ENCODE assay signal across 17 mouse cellular contexts in genomic region chr5:147955671-147956070, GRCm38 (mm10). TPM values are rescaled to one million over a fixed set of nuclear protein-coding genes. Genes with fewer than 3 reads are reported as not detected.
DNase-seq lines count a peak whose midpoint lies in the region; ATAC-seq and TF ChIP-seq lines count a peak whose summit lies in the region.
"Had no signal": no experiment of that assay in that cellular context is flagged by ENCODE, and none has a peak within 500 bp of the region (broad histone marks: within the 10 kb centered on the region; RNA-seq: fewer than 3 reads in every experiment).

No protein-coding gene starts in this region.

- TF ChIP-seq CTCF in left cerebral cortex, adult 2 months (IDR thresholded peaks at IDR 0.05): no peak

- peaks cover 32% of the 10 kb centered on the region for H3K27me3 ChIP-seq in heart, embryonic 12.5 days (replicated peaks)
- H3K27me3 ChIP-seq: CH12.LX had no signal

- no peak overlapping the region for H3K4me3 ChIP-seq in heart, embryonic 12.5 days
- H3K4me3 ChIP-seq in left cerebral cortex, adult 2 months: no peak overlapping the region
- H3K4me3 ChIP-seq: embryonic facial prominence, embryonic 12.5 days; liver, embryonic 12.5 days; lung, embryonic 15.5 days had no signal

- intact Hi-C loops in left cerebral cortex, adult 2 months (cut with DNase I): no loop called here

- WGBS in heart, embryonic 12.5 days: 26% methylated on average over 5 of the region's 5 CpGs

- DNase-seq in cerebellum, adult 9-10 months: peak; percentile 46
- no peak for DNase-seq in cerebellum, postnatal 4 days (ENCODE audit: low spot score in 2 of 2)
- DNase-seq in heart, adult 18-20 months: no peak
- peak; percentile 25 to 32 for DNase-seq in left cerebral cortex, adult 18-20 months (ENCODE audit: low spot score in 2 of 2)
- no peak for DNase-seq in left cerebral cortex, adult 2 months (ENCODE audit: extremely low spot score in 1 of 2, low spot score in 2 of 2)
- DNase-seq in right cerebral cortex, postnatal 25 days: peak; percentile 14
- DNase-seq in right cerebral cortex, adult 18-20 months: no peak
- DNase-seq: adrenal gland, postnatal 10 days; cerebellum, postnatal 36 days; kidney, adult 11 months; kidney, postnatal 14 days; thymus, adult 18-20 months had no signal

- peak overlapping the region; percentile 98 for H3K4me2 ChIP-seq in heart, embryonic 12.5 days
- H3K4me2 ChIP-seq: liver, embryonic 12.5 days had no signal

- peaks cover 21% of the 10 kb centered on the region for H3K4me1 ChIP-seq in heart, embryonic 12.5 days (replicated peaks)

- H3K27ac ChIP-seq in heart, embryonic 12.5 days (ENCODE audit: poor library complexity, severe bottlenecking): no peak overlapping the region
- no peak overlapping the region; the same call in 1 of the 2 replicates for H3K27ac ChIP-seq in left cerebral cortex, adult 2 months
- H3K27ac ChIP-seq: embryonic facial prominence, embryonic 12.5 days; liver, embryonic 12.5 days; lung, embryonic 15.5 days had no signal

- no peak for ATAC-seq in heart, embryonic 12.5 days (ENCODE audit: insufficient number of reproducible peaks, low FRiP score)
- ATAC-seq: liver, embryonic 12.5 days had no signal

- no peak overlapping the region for H3K9ac ChIP-seq in heart, embryonic 12.5 days
- H3K9ac ChIP-seq: embryonic facial prominence, embryonic 12.5 days; liver, embryonic 12.5 days; lung, embryonic 15.5 days had no signal

- H3K9me3 ChIP-seq in heart, embryonic 12.5 days (replicated peaks): no peaks in the 10 kb centered on the region
- H3K9me3 ChIP-seq: embryonic facial prominence, embryonic 12.5 days; liver, embryonic 12.5 days; lung, embryonic 15.5 days had no signal

- no peaks in the 10 kb centered on the region for H3K36me3 ChIP-seq in heart, embryonic 12.5 days
- H3K36me3 ChIP-seq: embryonic facial prominence, embryonic 12.5 days; liver, embryonic 12.5 days; lung, embryonic 15.5 days had no signal

RNA-seq across cellular contexts. Expression of gene Mtus2, which starts 1.4 kb away (rescaled TPM):
- polyA plus RNA-seq in heart, embryonic 12.5 days (2016; fragmentation: Nextera tagmentation; extraction: Ambion mirVana): 103 and 104 TPM in 2 replicates
- 10 to 100 TPM; 82.2 to 93.8 TPM for total RNA-seq in heart, adult 18-20 months (2021)
- 10 to 100 TPM; 37.8 to 39.5 TPM for total RNA-seq in left cerebral cortex, adult 18-20 months (2021)
- total RNA-seq in left cerebral cortex, adult 2 months (2021): 10 to 100 TPM; 38.4 to 42.0 TPM

Comparison
In these comparisons a context has a peak if more than half of its experiments do, and no peak if none do; other contexts are left out.
1. DNase-seq: peak in cerebellum, adult 9-10 months (single experiment), left cerebral cortex, adult 18-20 months (2 of 2) and right cerebral cortex, postnatal 25 days (single experiment); none in cerebellum, postnatal 4 days (0 of 2), heart, adult 18-20 months (0 of 2), left cerebral cortex, adult 2 months (0 of 2) and right cerebral cortex, adult 18-20 months (single experiment).